Mouse (Mus musculus) lung, postnatal 10 days (tissue): ENCODE measurements around the gene Tpx2.

Experiments used
- DNase-seq: peaks from one replicate; pipeline ENCODE4 v3.0.0; 2021

Tpx2 gene

GRCm38 (mm10) chr2:152847815-152848302 is at the start of gene Tpx2:
TSS of gene Tpx2 (plus strand) at chr2:152847964.
- peak; percentile 99 for DNase-seq

- no peak for DNase-seq
Measured at GRCm38 (mm10) chr2:152799954-152800761, 47.6 kb upstream of the Tpx2 start.

GRCm38 (mm10) chr2:152800762-152801113 is 47.0 kb upstream of the Tpx2 start:
- no peak for DNase-seq

GRCm38 (mm10) chr2:152802303-152802702 is 45.5 kb upstream of the Tpx2 start:
- peak; percentile 38 for DNase-seq

GRCm38 (mm10) chr2:152803081-152803480 is 44.7 kb upstream of the Tpx2 start:
- no peak for DNase-seq

- DNase-seq: peak; percentile 45
Measured at GRCm38 (mm10) chr2:152804408-152805110, 43.2 kb upstream of the Tpx2 start.

- no peak for DNase-seq
Measured at GRCm38 (mm10) chr2:152805111-152805490, 42.7 kb upstream of the Tpx2 start.

GRCm38 (mm10) chr2:152806037-152806436 is 41.7 kb upstream of the Tpx2 start:
- DNase-seq: no peak

GRCm38 (mm10) chr2:152808178-152808577 is 39.6 kb upstream of the Tpx2 start:
- DNase-seq: no peak

- peak; percentile 27 for DNase-seq
Measured at GRCm38 (mm10) chr2:152810158-152810941, 37.4 kb upstream of the Tpx2 start.

- peak; percentile 26 for DNase-seq
Measured at GRCm38 (mm10) chr2:152811336-152812165, 36.2 kb upstream of the Tpx2 start.

- no peak for DNase-seq
Measured at GRCm38 (mm10) chr2:152813232-152813631, 34.5 kb upstream of the Tpx2 start.

GRCm38 (mm10) chr2:152814213-152814874 is 33.4 kb upstream of the Tpx2 start:
- peak; percentile 23 for DNase-seq

GRCm38 (mm10) chr2:152815879-152816656 is 31.7 kb upstream of the Tpx2 start:
- peak; percentile 22 for DNase-seq

- DNase-seq: no peak
Measured at GRCm38 (mm10) chr2:152816657-152817348, 31.0 kb upstream of the Tpx2 start.

GRCm38 (mm10) chr2:152817596-152818291 is 30.0 kb upstream of the Tpx2 start:
- peak; percentile 46 for DNase-seq

- no peak for DNase-seq
Measured at GRCm38 (mm10) chr2:152818679-152819078, 29.1 kb upstream of the Tpx2 start.

GRCm38 (mm10) chr2:152819097-152819624 is 28.6 kb upstream of the Tpx2 start:
- DNase-seq: no peak

GRCm38 (mm10) chr2:152819926-152820325 is 27.8 kb upstream of the Tpx2 start:
- no peak for DNase-seq
